Mouse (Mus musculus) limb, embryonic 11.5 days (tissue): ENCODE results near the gene Spdef. TPM values are rescaled to one million over a fixed set of nuclear protein-coding genes. Genes with fewer than 3 reads are reported as not detected.

Experiments used
- ATAC-seq: fragments of 200-750 bp; cut with Nextera tagmentation; 2 replicates; pipeline ENCODE4 v1.8.0; 2017; ENCODE audit warnings: low read depth; ENCODE audit not compliant: insufficient number of reproducible peaks, low FRiP score, low TSS enrichment
- DNase-seq: peaks from one replicate; pipeline ENCODE4 v3.0.0-alpha.2; 2015; ENCODE audit warnings: low spot score
- H3K27ac ChIP-seq: fragments of 300-500 bp; sonication (generic); replicated peaks from 2 replicates; pipeline ENCODE4 v1.5.1; 2014; ENCODE audit warnings: low read depth, mild to moderate bottlenecking, low read length
- H3K27me3 ChIP-seq: fragments of 300-500 bp; sonication (generic); 2 replicates; pipeline ENCODE4 v1.6.1; 2014; ENCODE audit warnings: mild to moderate bottlenecking, low read length, mixed read lengths; ENCODE audit not compliant: control insufficient read depth, insufficient read depth
- H3K36me3 ChIP-seq: fragments of 300-500 bp; sonication (generic); 2 replicates; pipeline ENCODE4 v1.6.1; 2014; ENCODE audit warnings: mild to moderate bottlenecking, low read length, moderate library complexity, mixed read lengths; ENCODE audit not compliant: control insufficient read depth, insufficient read depth
- H3K4me1 ChIP-seq: fragments of 300-500 bp; sonication (generic); 2 replicates; pipeline ENCODE4 v1.6.1; 2014; ENCODE audit warnings: low read length, mixed read lengths; ENCODE audit not compliant: control insufficient read depth, insufficient read depth
- H3K4me2 ChIP-seq: fragments of 300-500 bp; sonication (generic); 2 replicates; pipeline ENCODE4 v1.6.1; 2014; ENCODE audit warnings: low read depth, mild to moderate bottlenecking, moderate library complexity; ENCODE audit not compliant: severe bottlenecking
- H3K4me3 ChIP-seq: fragments of 300-500 bp; sonication (generic); 2 replicates; pipeline ENCODE4 v1.5.1; 2014; ENCODE audit warnings: low read depth, low read length
- H3K9ac ChIP-seq: fragments of 300-500 bp; sonication (generic); 2 replicates; pipeline ENCODE4 v1.6.1; 2014; ENCODE audit warnings: mild to moderate bottlenecking, low read length
- H3K9me3 ChIP-seq: fragments of 300-500 bp; sonication (generic); 2 replicates; pipeline ENCODE4 v1.6.1; 2016; ENCODE audit warnings: low read length; ENCODE audit not compliant: control insufficient read depth
- WGBS: fragments of 180-500 bp; shearing (Covaris S2); extraction: QIAGEN DNeasy Blood & Tissue Kit; methylation state at CpG from one replicate; pipeline ENCODE4 v1.1.7; 2014; 5-methylcytosine and 5-hydroxymethylcytosine counted together
- polyA plus RNA-seq: library from polyadenylated mRNA; unstranded; fragments of >200 nt; fragmentation: Nextera tagmentation; extraction: Ambion mirVana; gene quantifications from 2 replicates; pipeline ENCODE4 v1.2.1, GENCODE M21; 2014

The Spdef gene
- polyA plus RNA-seq, 1 experiment from 2014 or later = 0.27 TPM

- no peak for ATAC-seq
- Histone ChIP-seq H3K27ac (no peak overlapping the region), H3K27me3 (peaks cover 18% of the 10 kb centered on the region), H3K4me3 (peak overlapping the region; percentile 42), H3K36me3 (no peaks in the 10 kb centered on the region), H3K9ac (peak overlapping the region; percentile 27), H3K4me2 (peak overlapping the region; percentile 87), H3K9me3 (no peaks in the 10 kb centered on the region), H3K4me1 (peaks cover 11% of the 10 kb centered on the region)
- DNase-seq = no peak
- WGBS = 3% methylated on average over 11 of the region's 11 CpGs
Observed at GRCm38 (mm10) chr17:27685550-27685913, 43.2 kb downstream of the Spdef start.

DNA sequence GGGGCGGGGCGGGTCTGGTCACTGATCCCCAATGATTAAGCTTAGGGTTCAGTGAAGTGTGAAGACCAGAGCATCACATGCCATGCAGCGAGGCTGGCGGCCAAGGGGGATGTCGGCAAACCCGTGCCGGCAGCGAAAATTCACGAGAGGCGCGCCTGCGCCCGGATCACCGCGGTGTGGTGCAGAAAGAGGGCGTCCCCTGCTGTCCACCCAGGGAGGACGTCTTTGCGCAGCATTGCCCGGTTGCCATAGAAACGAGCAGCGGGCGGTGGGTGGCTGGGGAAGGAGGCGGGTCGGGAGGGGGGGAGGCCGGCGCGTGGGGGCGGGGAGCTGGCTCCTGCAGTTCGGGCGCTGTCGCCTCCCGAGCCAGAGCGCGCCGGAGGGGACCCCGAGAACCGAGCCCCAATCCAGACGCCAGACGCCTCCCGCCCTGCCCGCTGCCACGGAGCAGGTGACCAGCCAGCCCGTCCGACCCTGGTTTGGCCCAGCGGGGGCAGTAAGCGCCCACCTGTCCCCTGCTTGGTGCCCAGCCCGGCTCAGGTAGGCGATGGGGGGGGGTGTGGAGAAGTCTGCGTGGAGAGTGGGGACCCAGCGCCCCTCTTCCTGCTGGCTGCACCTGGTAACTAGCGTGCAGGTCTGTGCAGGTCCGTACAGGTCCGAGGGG, 43.7 kb downstream of the Spdef start:
- no peak; the same call in 1 of the 2 replicates for ATAC-seq
- Histone ChIP-seq H3K9ac (peak overlapping the region; percentile 37; the same call in 1 of the 2 replicates), H3K4me3 (peak overlapping the region; percentile 42), H3K27ac (no peak overlapping the region), H3K36me3 (no peaks in the 10 kb centered on the region), H3K4me1 (peaks cover 11% of the 10 kb centered on the region), H3K27me3 (peaks cover 18% of the 10 kb centered on the region), H3K4me2 (peak overlapping the region; percentile 87), H3K9me3 (no peaks in the 10 kb centered on the region)
- WGBS = under 1% methylated on average over 36 of the region's 53 CpGs
- DNase-seq = peak; percentile 81

- H3K27me3 ChIP-seq = no peaks in the 10 kb centered on the region
- WGBS = 44% methylated on average over 11 of the region's 11 CpGs
- H3K36me3 ChIP-seq = no peaks in the 10 kb centered on the region
- H3K9me3 ChIP-seq = no peaks in the 10 kb centered on the region
- no peak overlapping the region for H3K4me2 ChIP-seq
- no peak overlapping the region for H3K27ac ChIP-seq
- ATAC-seq (no peak), DNase-seq (no peak)
- H3K4me3 ChIP-seq = no peak overlapping the region
- H3K9ac ChIP-seq = no peak overlapping the region
- H3K4me1 ChIP-seq = 0 out of 2 replicates have a peak, but pooled peaks cover 2% of the 10 kb centered on the region
Observed at GRCm38 (mm10) chr17:27678924-27679813, 49.6 kb downstream of the Spdef start.

- Histone ChIP-seq H3K9me3 (no peaks in the 10 kb centered on the region), H3K9ac (no peak overlapping the region), H3K4me1 (0 out of 2 replicates have a peak, but pooled peaks cover 2% of the 10 kb centered on the region), H3K36me3 (no peaks in the 10 kb centered on the region), H3K4me3 (no peak overlapping the region), H3K27ac (no peak overlapping the region), H3K4me2 (no peak overlapping the region), H3K27me3 (no peaks in the 10 kb centered on the region)
- no peak for DNase-seq
- 90% methylated on average over 5 of the region's 5 CpGs for WGBS
- ATAC-seq = no peak
Observed at GRCm38 (mm10) chr17:27677756-27678155, 51.0 kb downstream of the Spdef start.

GRCm38 (mm10) chr17:27676270-27676669, 52.5 kb downstream of the Spdef start:
- Histone ChIP-seq H3K4me2 (no peak overlapping the region), H3K4me1 (0 out of 2 replicates have a peak, but pooled peaks cover 2% of the 10 kb centered on the region), H3K36me3 (no peaks in the 10 kb centered on the region), H3K9ac (no peak overlapping the region), H3K9me3 (no peaks in the 10 kb centered on the region), H3K27me3 (no peaks in the 10 kb centered on the region), H3K4me3 (no peak overlapping the region), H3K27ac (no peak overlapping the region)
- DNase-seq = no peak
- no peak for ATAC-seq
- 63% methylated on average over 7 of the region's 7 CpGs for WGBS

GRCm38 (mm10) chr17:27675453-27675852, 53.3 kb downstream of the Spdef start:
- no peak overlapping the region for H3K9ac ChIP-seq
- H3K9me3 ChIP-seq = no peaks in the 10 kb centered on the region
- H3K4me1 ChIP-seq = 0 out of 2 replicates have a peak, but pooled peaks cover 2% of the 10 kb centered on the region
- H3K36me3 ChIP-seq = no peaks in the 10 kb centered on the region
- H3K27me3 ChIP-seq = no peaks in the 10 kb centered on the region
- H3K27ac ChIP-seq = no peak overlapping the region
- no peak overlapping the region for H3K4me3 ChIP-seq
- no peak overlapping the region for H3K4me2 ChIP-seq
- whole genome bisulfite sequencing = 65% methylated on average over 9 of the region's 9 CpGs
- ATAC-seq (no peak), DNase-seq (no peak)

DNA sequence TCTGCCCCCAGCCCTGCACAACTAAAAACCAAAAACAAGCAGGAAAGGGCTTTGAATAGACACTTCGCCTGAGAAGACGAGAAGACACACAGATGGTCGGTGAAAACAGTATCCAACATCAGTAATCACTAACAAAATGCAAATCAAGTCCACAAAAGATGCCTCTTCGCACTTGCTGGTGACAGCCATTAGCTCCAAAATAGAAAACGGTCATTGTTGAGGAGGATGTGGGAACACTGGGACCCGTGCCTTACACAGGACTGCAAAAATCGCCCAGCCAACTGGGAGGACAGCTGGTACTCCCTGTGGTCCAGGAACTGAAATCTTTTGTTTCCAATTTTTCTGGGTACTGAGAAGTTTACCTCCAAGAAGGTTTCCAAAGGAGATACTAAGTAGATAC, 54.8 kb downstream of the Spdef start:
- Histone ChIP-seq H3K4me1 (0 out of 2 replicates have a peak, but pooled peaks cover 2% of the 10 kb centered on the region), H3K4me3 (no peak overlapping the region), H3K4me2 (no peak overlapping the region), H3K9me3 (no peaks in the 10 kb centered on the region), H3K36me3 (no peaks in the 10 kb centered on the region), H3K27me3 (no peaks in the 10 kb centered on the region), H3K9ac (no peak overlapping the region), H3K27ac (no peak overlapping the region)
- no peak for DNase-seq
- ATAC-seq = no peak
- 89% methylated on average over 7 of the region's 7 CpGs for WGBS

- Histone ChIP-seq H3K4me3 (no peak overlapping the region), H3K9me3 (no peaks in the 10 kb centered on the region), H3K27ac (no peak overlapping the region), H3K4me1 (0 out of 2 replicates have a peak, but pooled peaks cover 2% of the 10 kb centered on the region), H3K9ac (no peak overlapping the region), H3K36me3 (no peaks in the 10 kb centered on the region), H3K4me2 (no peak overlapping the region), H3K27me3 (no peaks in the 10 kb centered on the region)
- 84% methylated on average over 6 of the region's 6 CpGs for WGBS
- ATAC-seq (no peak), DNase-seq (no peak)
Observed at GRCm38 (mm10) chr17:27671720-27672119, 57.0 kb downstream of the Spdef start.
